Mouse (Mus musculus) hindbrain, embryonic 13.5 days (tissue): ENCODE results near the gene Inf2. TPM values are rescaled to one million over a fixed set of nuclear protein-coding genes. Genes with fewer than 3 reads are reported as not detected.

Source experiments
- ATAC-seq: fragments of 200-750 bp; cut with Nextera tagmentation; 2 replicates; pipeline ENCODE4 v1.8.0; 2017; ENCODE audit warnings: moderate TSS enrichment; ENCODE audit not compliant: low FRiP score
- H3K27ac ChIP-seq: fragments of 300-500 bp; sonication (generic); 2 replicates; pipeline ENCODE4 v1.5.1; 2015; ENCODE audit warnings: inconsistent platforms, mild to moderate bottlenecking, moderate library complexity
- H3K27me3 ChIP-seq: fragments of 300-500 bp; sonication (generic); 2 replicates; pipeline ENCODE4 v1.6.1; 2015; ENCODE audit warnings: mild to moderate bottlenecking, inconsistent platforms
- H3K36me3 ChIP-seq: fragments of 300-500 bp; sonication (generic); 2 replicates; pipeline ENCODE4 v1.6.1; 2015; ENCODE audit warnings: mild to moderate bottlenecking, inconsistent platforms
- H3K4me1 ChIP-seq: fragments of 300-500 bp; sonication (generic); replicated peaks from 2 replicates; pipeline ENCODE4 v1.6.1; 2015; ENCODE audit warnings: inconsistent platforms
- H3K4me2 ChIP-seq: fragments of 300-500 bp; sonication (generic); 2 replicates; pipeline ENCODE4 v1.6.1; 2015; ENCODE audit warnings: inconsistent platforms, mild to moderate bottlenecking, moderate library complexity
- H3K4me3 ChIP-seq: fragments of 300-500 bp; sonication (generic); 2 replicates; pipeline ENCODE4 v1.5.1; 2015; ENCODE audit warnings: mild to moderate bottlenecking, inconsistent platforms
- H3K9ac ChIP-seq: fragments of 300-500 bp; sonication (generic); 2 replicates; pipeline ENCODE4 v1.6.1; 2015; ENCODE audit warnings: mild to moderate bottlenecking, inconsistent platforms
- H3K9me3 ChIP-seq: fragments of 300-500 bp; sonication (generic); 2 replicates; pipeline ENCODE4 v1.6.1; 2016; ENCODE audit warnings: inconsistent platforms
- WGBS: fragments of 180-500 bp; shearing (Covaris S2); methylation state at CpG from one replicate; pipeline ENCODE4 v1.1.7; 2015; 5-methylcytosine and 5-hydroxymethylcytosine counted together
- polyA plus RNA-seq: library from polyadenylated mRNA; unstranded; fragments of >200 nt; fragmentation: Nextera tagmentation; extraction: Ambion mirVana; gene quantifications from 2 replicates; pipeline ENCODE4 v1.2.1, GENCODE M21; 2015

Gene Inf2
- polyA plus RNA-seq, 1 experiment from 2014 or later, result 1.1 TPM

DNA sequence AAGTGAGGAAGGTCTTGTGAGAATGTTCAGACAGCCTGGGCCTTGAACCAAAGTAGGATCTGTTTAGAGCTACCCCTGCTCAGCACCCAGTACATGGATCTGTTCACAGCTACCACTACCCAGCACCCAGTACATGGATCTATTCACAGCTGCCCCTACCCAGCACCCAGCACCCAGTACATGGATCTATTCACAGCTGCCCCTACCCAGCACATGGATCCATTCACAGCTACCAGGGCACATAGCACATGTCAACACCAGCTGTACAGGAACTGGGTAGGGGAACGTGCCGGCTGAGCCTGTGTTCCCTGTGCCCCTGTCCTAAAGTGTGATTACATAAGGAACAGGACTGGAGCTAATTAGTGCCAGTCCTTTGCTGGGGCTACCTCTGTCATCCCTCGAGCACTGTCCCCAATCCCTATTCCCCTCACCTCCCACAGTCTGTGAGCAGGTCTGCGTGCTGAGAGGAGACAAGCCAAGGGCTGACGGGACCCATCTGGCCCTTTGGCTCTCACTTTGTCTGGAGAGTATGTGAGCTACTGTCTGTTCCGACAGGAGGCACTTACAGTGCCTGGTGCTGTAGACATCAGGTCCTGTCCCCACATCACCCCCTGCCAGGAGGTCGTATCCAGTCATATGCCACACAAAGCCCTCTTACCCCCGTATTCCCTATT is 2.1 kb downstream of the Inf2 start:
- H3K4me3 ChIP-seq, result no peak overlapping the region
- peaks cover 61% of the 10 kb centered on the region for H3K27me3 ChIP-seq
- no peak overlapping the region for H3K9ac ChIP-seq
- no peak for ATAC-seq
- WGBS, result 68% methylated on average over 8 of the region's 8 CpGs
- no peak overlapping the region for H3K4me2 ChIP-seq
- peaks cover 47% of the 10 kb centered on the region for H3K4me1 ChIP-seq
- no peak overlapping the region for H3K27ac ChIP-seq
- H3K9me3 ChIP-seq, result no peaks in the 10 kb centered on the region
- H3K36me3 ChIP-seq, result no peaks in the 10 kb centered on the region

DNA sequence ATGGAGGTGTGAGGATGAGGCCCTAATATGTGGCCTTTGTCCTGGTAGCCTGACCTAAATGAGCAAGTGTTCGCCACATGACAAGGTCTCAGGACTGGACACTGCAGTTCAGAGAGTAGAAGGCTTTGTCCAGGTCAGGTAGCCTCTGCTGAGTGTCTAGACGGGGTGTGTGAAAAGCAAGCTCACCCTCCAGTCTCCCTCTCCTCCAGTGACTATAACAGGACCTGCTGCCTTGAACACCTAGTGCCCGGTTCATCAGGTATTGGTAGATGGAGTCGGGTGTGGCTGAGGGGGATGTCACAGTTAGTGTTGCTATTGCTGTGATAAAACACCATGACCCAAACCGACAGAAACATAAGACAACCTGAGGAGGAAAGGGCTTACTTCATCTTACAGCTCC is 2.7 kb downstream of the Inf2 start:
- H3K4me3 ChIP-seq, result no peak overlapping the region
- ATAC-seq, result no peak
- H3K9ac ChIP-seq, result no peak overlapping the region
- H3K4me1 ChIP-seq, result peaks cover 48% of the 10 kb centered on the region
- 92% methylated on average over 5 of the region's 5 CpGs for WGBS
- no peaks in the 10 kb centered on the region for H3K9me3 ChIP-seq
- H3K4me2 ChIP-seq, result no peak overlapping the region
- peaks cover 58% of the 10 kb centered on the region for H3K27me3 ChIP-seq
- H3K27ac ChIP-seq, result no peak overlapping the region
- H3K36me3 ChIP-seq, result no peaks in the 10 kb centered on the region

DNA sequence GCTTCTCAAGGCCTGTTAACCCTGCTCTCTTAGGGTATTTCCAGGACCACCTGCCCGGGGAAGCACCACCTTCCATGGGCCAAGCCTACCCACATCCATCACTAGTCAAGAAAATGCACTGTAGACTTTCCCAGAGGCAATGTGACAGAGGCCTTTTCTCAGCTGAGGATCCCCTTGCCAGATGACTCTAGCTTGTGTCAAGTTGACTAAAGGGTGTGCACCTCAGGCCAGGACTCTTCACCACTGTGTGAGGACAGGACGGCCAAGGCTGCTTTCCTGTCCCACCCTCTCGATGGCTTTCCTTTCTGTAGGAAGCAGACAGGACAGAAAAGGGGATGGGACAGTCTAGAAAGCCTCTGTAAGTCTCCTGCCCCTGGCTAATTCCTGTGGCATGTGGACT is 3.1 kb downstream of the Inf2 start:
- Histone ChIP-seq H3K4me1 (peaks cover 48% of the 10 kb centered on the region), H3K27ac (no peak overlapping the region), H3K4me3 (no peak overlapping the region), H3K9me3 (no peaks in the 10 kb centered on the region), H3K27me3 (peaks cover 53% of the 10 kb centered on the region), H3K4me2 (no peak overlapping the region), H3K36me3 (no peaks in the 10 kb centered on the region), H3K9ac (no peak overlapping the region)
- ATAC-seq, result no peak
- 93% methylated on average over 3 of the region's 3 CpGs for WGBS

DNA sequence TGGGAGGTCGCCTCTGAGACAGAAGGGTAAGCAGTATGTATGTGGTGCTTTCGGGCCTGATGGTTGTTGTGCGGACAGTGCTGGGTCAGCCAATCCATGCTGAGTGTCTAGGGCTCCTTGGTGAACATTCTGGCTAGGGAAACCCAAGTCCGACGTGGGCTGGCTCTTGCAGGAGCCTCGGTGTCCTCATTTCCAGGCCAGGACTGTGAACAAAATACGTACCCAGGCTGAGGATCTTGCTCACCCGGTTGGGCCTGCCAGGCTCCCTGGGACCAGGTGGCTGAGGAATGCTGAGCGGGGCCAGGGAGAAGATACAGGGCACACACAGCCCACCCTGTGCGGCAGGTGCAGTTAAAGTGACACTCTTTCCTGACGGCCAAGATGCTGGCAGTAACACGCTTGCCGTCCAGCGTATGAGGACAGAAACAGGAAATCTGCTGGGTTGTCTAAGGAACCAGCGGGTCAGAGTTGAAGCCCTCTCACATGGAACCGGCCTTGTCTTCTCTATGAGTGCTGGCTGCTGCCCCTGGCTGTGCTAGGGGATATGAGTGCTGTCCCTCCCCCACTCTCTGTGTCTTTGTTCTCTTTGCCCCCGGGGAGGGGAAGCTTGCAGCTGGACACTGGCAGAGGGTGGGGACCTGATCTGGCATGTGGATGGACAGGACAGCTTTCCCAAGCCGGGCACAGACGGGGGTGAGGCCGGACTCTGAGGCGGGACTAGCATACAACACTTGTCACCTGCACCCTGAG is 4.6 kb downstream of the Inf2 start:
- Histone ChIP-seq H3K9ac (no peak overlapping the region), H3K4me3 (no peak overlapping the region), H3K27me3 (peaks cover 39% of the 10 kb centered on the region), H3K9me3 (no peaks in the 10 kb centered on the region), H3K27ac (0 out of 2 replicates have a peak overlapping the region, but pooled peaks have one; percentile 23), H3K36me3 (no peaks in the 10 kb centered on the region), H3K4me2 (no peak overlapping the region), H3K4me1 (peaks cover 44% of the 10 kb centered on the region)
- no peak for ATAC-seq
- WGBS, result 71% methylated on average over 21 of the region's 21 CpGs

DNA sequence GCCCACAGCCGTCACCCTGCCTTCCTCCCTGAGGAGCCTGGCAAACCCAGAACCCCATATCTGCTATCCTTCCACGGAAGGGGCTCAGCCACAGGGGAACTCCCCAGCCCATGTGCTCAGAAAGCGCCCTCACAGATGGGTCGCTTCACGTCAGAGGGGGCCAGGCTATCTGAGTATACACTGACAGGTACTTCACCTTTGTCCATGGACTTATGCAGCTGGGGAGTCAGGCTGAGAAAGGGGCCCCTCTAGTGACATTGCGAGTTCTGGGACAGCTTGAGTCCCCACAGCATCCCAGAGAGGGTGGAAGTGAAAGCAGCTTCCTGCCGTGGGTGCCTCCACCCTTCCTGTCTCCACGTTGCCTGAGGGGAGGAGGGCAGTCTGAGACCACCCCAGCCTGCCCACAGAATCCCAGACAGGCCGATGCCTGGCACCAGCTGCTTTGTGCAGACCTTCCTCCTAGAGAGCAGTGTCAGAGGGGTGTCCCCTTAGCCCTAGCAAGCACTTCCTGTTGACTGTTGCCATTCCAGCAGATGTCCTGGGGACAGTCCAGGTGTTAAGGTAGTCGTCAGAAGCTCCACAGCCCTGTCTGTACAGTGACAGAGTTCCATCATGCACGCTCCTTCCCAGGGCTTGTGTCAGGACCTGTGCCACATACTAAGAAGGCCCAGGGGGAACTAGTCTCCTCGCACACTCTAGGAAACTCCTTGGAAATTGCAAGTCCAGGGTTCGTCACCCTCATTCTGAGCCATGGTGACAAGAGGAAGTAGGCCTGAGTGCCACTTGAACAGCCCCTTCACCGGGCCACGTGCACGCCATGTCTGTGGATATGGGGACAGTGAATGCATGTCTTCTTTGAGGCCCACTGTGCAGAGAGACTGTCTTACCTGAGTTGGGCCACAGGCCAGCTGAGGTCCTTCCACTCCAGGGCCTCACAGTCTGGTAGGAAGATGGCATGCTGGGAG is 5.6 kb downstream of the Inf2 start:
- Histone ChIP-seq H3K4me2 (no peak overlapping the region), H3K27ac (peak overlapping the region; percentile 23; the same call in 1 of the 2 replicates), H3K36me3 (no peaks in the 10 kb centered on the region), H3K9me3 (no peaks in the 10 kb centered on the region), H3K9ac (no peak overlapping the region), H3K4me1 (peaks cover 33% of the 10 kb centered on the region), H3K27me3 (peaks cover 28% of the 10 kb centered on the region), H3K4me3 (no peak overlapping the region)
- ATAC-seq, result no peak
- WGBS, result 75% methylated on average over 16 of the region's 16 CpGs

DNA sequence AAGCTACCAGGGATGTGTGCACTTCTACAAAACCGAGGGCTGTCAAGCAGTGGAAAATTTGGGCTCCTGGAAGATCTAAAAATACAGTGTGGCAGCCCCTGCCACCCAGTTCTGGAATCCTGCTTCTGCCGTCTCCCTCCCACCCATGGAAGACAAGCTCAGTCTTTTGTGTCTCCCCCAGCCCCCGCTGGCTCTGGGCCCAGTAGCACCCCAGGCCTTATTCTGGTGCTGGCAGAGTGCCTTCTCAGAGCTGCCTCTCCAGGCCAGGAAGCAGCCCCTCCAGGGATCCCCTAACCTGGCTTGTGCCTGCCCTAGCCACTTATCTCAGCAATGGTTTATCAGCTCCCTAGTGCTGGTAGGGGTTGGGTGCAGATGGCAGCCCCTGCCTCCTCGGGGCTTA is 6.4 kb downstream of the Inf2 start:
- 39% methylated on average over 4 of the region's 4 CpGs for whole genome bisulfite sequencing
- Histone ChIP-seq H3K4me1 (peaks cover 32% of the 10 kb centered on the region), H3K4me2 (no peak overlapping the region), H3K9me3 (no peaks in the 10 kb centered on the region), H3K9ac (no peak overlapping the region), H3K36me3 (no peaks in the 10 kb centered on the region), H3K27me3 (peaks cover 21% of the 10 kb centered on the region), H3K27ac (0 out of 2 replicates have a peak overlapping the region, but pooled peaks have one; percentile 2), H3K4me3 (no peak overlapping the region)
- ATAC-seq, result no peak

DNA sequence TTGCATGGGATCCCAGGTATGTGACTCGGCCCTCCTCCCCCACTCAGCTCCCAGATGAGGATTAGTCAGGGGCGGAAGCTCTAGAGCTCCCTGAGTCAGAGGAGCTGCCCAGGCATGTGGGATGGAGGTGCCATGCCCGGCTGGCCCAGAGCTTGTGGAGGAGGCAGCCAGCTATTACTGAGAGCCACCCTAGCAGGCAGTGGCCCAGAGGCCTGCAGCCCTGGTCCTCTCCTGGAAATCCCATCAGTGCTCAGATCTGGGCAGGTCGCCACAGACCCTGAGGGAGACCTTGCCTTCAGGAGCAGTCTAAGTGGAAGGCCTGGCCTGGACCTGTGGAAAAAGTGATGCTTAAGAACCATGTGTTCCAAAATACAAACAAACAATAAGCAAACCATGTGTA is 7.0 kb downstream of the Inf2 start:
- Histone ChIP-seq H3K9me3 (no peaks in the 10 kb centered on the region), H3K4me1 (peaks cover 32% of the 10 kb centered on the region), H3K27ac (no peak overlapping the region), H3K9ac (no peak overlapping the region), H3K4me2 (no peak overlapping the region), H3K27me3 (peaks cover 14% of the 10 kb centered on the region), H3K4me3 (no peak overlapping the region), H3K36me3 (no peaks in the 10 kb centered on the region)
- WGBS, result 84% methylated on average over 4 of the region's 4 CpGs
- no peak for ATAC-seq

DNA sequence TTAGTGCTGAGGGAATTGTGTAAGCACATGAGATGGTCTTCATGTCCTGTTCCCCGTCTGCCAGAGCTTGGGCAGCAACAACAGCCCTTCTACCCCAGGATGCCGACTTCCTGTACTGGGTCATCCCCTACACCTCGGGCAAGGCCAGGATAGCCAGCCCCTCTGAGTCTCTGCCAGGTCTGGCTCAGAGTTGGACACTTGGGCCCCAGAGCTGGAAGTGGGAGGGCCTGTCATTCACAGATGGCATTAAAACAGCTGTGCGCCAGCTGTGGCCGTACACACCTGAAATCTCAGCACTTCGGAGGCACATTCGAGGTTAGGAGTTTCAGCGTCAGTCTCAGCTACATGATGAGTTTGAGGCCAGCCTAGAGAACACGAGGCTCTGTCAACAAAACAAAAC is 7.9 kb downstream of the Inf2 start:
- no peak overlapping the region for H3K27ac ChIP-seq
- peaks cover 32% of the 10 kb centered on the region for H3K4me1 ChIP-seq
- H3K36me3 ChIP-seq, result no peaks in the 10 kb centered on the region
- H3K9me3 ChIP-seq, result no peaks in the 10 kb centered on the region
- H3K4me2 ChIP-seq, result no peak overlapping the region
- 0 out of 2 replicates have a peak overlapping the region, but pooled peaks have one; percentile 29 for H3K9ac ChIP-seq
- peaks cover 10% of the 10 kb centered on the region; the same call in 1 of the 2 replicates for H3K27me3 ChIP-seq
- no peak for ATAC-seq
- 82% methylated on average over 9 of the region's 9 CpGs for WGBS
- no peak overlapping the region for H3K4me3 ChIP-seq

DNA sequence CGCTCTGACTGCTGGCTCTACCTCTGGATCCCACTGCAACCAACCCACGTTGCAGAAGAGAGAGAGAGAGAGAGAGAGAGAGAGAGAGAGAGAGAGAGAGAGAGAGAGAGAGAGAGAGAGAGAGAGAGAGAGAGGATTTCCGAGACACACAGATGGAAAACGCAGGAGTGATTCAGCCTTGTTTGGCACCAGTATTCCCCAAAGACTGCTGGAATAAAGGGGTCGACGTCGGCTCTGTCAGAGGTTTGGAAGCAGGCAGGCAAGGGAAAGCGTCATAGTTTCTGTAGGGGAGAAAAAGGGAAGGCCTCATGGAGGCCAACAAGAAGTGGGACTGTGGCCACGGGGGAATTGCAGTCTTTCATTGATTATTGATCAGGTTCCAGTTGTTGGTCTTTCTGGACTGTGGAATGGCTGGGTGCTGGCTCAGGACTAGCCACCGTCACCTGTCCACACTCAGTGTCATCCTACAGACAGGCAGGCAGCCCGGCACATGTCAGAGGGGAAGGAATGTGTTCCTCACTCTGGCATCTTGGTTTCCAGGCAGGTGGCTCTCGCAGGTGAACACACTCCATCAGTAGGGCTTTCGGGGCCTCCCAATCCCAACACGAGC is 8.4 kb downstream of the Inf2 start:
- peaks cover 32% of the 10 kb centered on the region for H3K4me1 ChIP-seq
- 76% methylated on average over 14 of the region's 14 CpGs for WGBS
- H3K27me3 ChIP-seq, result peaks cover 5% of the 10 kb centered on the region; the same call in 1 of the 2 replicates
- no peaks in the 10 kb centered on the region for H3K36me3 ChIP-seq
- H3K9ac ChIP-seq, result no peak overlapping the region
- no peak overlapping the region for H3K4me2 ChIP-seq
- H3K27ac ChIP-seq, result no peak overlapping the region
- ATAC-seq, result no peak
- H3K9me3 ChIP-seq, result no peaks in the 10 kb centered on the region
- no peak overlapping the region for H3K4me3 ChIP-seq

DNA sequence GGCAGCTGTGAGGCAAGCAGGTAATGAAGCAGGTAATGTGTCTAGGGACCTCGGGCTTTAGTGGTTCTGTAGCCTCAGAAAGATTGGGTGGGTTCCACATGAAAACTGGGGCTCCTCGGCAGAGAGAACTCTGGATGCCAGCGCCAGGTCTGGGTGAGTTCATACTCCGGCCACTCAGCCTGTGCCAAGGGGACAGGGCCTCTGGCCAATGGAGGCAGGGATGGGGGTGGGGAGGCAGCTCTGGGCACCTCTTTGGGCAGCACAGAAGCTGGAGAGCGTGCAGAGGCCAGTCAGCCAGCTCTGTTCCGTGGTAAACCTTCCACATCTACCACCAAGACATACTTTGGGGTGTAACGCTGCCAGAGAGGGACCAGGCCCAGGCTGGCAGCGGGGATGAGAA is 9.0 kb downstream of the Inf2 start:
- no peak overlapping the region for H3K27ac ChIP-seq
- peaks cover 32% of the 10 kb centered on the region for H3K4me1 ChIP-seq
- 89% methylated on average over 8 of the region's 8 CpGs for WGBS
- no peaks in the 10 kb centered on the region for H3K9me3 ChIP-seq
- H3K4me2 ChIP-seq, result no peak overlapping the region
- H3K4me3 ChIP-seq, result no peak overlapping the region
- H3K36me3 ChIP-seq, result no peaks in the 10 kb centered on the region
- no peak for ATAC-seq
- no peak overlapping the region for H3K9ac ChIP-seq
- no peaks in the 10 kb centered on the region; the same call in 1 of the 2 replicates for H3K27me3 ChIP-seq

DNA sequence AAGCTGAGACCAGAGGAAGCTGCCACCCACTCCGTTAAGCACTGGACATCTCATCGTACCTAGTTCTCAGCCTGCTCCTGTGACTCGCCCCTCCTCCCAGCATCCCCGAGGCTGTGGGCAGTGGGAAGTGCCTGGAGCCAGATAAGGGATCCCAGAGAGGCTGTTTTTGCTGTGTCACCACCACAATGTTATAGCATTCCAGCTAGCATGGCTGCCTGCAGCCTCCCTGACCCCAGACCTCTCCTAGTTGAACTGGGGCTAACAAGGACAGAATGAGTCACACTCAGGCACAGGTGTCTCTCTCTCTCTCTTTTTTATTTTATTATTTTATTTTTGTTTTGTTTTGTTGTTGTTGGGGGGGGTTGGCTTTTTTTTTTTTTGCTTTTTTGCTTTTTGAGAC is 10.6 kb downstream of the Inf2 start:
- peaks cover 19% of the 10 kb centered on the region for H3K4me1 ChIP-seq
- no peaks in the 10 kb centered on the region; the same call in 1 of the 2 replicates for H3K27me3 ChIP-seq
- H3K27ac ChIP-seq, result no peak overlapping the region
- H3K9me3 ChIP-seq, result no peaks in the 10 kb centered on the region
- 49% methylated on average over 4 of the region's 4 CpGs for WGBS
- ATAC-seq, result no peak
- no peak overlapping the region for H3K4me3 ChIP-seq
- no peak overlapping the region for H3K4me2 ChIP-seq
- no peaks in the 10 kb centered on the region for H3K36me3 ChIP-seq
- H3K9ac ChIP-seq, result no peak overlapping the region
